Mouse (Mus musculus) layer of hippocampus, adult 18-20 months (tissue): ENCODE measurements around the gene Nrp1. TPM values are rescaled to one million over a fixed set of nuclear protein-coding genes. Genes with fewer than 3 reads are reported as not detected.
A peak's percentile ranks its signal among the peaks of the same experiment; 100 is the strongest.

Experiments used
- DNase-seq, 2 experiments: peaks; one replicate each; pipeline ENCODE4 v3.0.0; 2022; ENCODE audit warnings: low spot score in 2 of 2
- total RNA-seq, 2 experiments: library from RNA; stranded (reverse); gene quantifications; 2 replicates each; pipeline ENCODE4 v1.2.3; 2021

Nrp1 gene
- total RNA-seq, 2 experiments from 2014 or later: 90.2 to 91.4 TPM

DNA sequence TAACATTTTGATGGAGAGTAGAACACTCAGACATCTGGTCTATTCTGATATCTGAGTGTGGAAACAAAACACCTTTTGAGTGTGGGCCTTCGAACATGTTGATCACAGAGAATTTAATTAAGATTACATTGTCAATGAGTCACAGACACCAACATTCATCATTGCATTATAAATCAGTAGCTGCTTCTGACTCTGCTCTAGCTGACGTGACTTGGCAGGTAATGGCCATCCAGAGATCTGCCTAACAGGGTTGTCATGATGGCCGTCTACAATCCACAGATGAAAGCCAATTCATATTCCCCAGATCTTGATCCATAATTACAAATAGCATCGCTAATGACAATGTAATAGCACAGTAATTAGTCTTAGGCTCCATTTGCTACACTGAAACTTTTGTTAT lies 140.4 kb downstream of the Nrp1 start:
- no peak for DNase-seq

DNA sequence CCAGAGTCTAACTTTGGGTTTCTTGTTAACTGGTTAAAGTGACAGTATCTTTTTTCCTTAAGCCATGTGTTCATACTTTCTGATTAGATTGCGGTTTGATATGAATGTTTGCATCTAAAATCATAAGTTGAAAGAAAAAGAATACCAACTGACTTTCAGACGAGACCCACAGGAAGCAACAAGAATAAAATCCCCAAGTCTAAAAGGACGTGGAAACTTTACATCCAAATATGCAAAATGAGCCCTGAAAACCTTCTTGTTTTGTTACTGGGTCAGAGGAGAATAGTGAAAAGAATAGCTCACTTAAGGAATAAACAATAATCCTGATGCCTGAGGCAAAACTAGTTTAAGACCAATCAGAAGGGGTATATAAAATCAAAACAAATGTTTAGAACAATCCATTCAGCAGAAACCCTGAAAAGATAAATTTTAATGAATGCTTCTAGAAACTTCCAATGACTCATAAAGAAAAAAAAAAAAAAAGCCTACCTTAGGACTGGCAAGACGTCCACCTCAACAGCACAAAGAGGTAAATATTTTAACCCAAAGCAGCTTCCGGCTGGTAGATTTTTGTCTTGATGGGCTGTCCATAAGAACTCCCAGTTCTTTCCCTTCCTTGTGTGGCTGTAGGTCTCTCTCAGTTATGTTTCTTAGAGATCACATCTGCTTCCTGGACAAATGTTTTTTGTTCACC lies 145.9 kb downstream of the Nrp1 start:
- no peak for DNase-seq

DNA sequence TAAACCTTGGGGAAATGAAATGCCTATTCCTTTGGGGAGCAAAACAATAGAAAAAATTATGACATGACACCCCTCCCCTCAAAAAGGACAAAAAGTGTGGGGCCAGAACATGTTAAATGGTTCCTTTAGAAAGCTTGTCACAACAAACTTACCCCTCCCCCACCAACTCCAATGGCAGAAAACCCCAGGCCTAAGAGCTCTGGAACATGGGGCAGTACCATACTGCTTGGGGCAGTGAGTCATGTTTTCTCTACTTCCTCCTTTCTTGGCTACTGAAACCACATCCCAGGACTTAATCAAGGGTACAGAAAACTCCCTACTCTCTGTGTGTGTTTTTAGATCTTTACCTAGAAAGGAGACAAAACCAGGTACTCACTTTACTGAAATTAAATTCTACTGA lies 147.5 kb downstream of the Nrp1 start:
- DNase-seq: no peak

DNA sequence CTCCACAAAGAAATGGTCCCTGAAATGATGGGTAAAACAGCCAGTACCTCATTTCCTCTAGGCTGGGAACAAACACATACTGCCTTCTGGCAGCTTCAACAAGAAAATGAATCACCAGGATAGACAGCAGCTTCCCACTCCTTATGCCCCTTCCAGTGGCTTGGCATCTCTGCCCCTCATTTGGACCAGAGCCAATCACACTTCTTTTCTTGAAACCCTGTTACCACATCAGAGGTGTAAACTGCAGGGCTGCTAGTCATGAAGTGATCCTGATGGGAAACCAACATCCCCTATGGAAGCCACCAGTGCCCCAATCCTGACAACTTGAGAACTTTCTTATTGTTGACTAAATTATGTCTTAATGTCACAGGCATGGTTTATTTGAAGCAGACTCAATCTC lies 150.3 kb downstream of the Nrp1 start:
- DNase-seq: no peak

DNA sequence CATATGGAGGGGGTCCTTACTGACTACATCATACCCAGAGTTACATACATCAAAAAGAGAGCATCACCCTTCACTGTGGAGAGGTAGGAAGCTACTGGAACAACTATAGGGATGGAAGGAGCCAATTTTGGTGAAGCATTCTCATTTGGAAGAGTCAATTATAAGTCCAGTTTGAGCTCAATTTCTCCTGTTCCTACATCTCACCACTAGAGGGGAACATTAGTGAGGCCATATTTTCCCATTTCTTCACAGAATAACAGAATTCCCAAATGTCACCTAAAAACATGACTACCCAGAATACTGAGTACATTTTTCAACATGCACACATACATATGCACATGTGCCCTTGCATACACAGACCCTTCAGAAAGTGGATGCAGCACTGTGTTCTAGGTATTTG lies 152.6 kb downstream of the Nrp1 start:
- no peak for DNase-seq

DNA sequence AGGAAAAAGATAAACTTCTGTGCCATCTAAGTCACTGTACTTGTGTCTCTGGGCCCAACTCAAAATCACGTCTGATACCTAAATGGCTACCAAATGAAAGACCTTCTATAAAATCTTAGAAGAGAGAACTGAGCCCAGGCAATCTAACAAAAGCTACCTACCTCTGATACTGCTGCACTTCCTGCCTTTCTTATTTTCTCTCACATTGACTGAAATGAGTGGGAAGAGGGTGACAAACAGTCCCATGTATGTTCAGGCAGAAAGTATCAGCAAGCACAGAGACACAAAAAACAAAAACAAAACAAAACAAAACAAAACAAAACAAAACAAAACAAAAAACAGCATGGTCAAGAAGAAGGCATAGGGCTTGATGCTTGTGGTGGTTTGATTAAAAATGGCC lies 153.3 kb downstream of the Nrp1 start:
- DNase-seq: no peak

DNA sequence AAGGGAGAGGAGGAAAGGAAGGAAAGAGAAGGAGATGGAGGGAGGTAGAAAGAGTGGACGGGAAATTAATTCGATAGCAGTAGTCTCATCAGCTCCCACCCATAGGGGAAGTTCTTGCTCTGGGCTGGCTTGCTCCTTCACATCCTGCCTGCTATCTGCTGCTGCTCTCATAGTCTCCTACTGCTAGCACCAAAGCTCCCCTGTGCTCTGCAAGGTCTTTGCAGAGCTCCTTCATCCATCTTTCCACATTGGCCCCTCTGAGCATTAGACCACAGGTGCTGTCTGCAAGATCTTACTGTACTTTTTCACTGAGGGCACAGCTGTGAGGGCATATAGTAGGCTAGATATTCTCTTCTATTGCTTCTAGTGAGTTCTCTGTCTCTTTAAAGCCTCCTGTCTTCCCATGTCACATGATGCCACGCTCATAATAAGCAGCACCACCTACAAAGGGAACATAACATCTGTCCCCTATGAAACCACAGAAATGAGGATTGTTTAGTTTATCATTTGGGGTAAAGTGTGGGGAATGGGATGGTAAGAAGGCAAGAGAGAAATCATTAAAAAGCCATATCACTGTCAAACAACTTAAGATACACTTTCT lies 158.5 kb downstream of the Nrp1 start:
- no peak for DNase-seq

DNA sequence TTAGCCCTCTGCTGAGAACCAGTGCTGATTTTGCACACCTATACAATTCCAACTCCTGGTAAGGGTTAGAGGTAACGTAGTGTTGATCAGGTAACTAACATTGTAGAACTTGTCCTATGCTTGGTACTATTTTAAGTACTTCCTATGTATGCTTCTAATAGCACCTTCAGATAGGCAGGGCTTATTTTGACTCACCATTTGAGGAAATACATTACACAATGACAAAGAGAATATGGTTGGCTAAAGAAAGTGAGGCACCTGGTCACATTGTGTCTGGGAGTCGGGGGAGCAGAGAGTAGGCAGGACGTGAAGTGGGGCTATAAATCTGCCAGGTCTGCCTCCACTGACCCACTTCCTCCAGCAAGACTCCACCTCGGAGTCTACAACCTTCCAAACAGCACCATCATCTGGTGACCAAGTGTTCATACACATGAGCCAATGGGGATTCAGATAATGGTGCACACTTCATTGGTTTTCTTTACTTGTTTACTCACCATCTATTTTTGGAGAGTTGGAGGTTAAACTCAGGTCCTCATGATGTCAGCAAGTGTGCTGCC lies 159.2 kb downstream of the Nrp1 start:
- no peak for DNase-seq

DNA sequence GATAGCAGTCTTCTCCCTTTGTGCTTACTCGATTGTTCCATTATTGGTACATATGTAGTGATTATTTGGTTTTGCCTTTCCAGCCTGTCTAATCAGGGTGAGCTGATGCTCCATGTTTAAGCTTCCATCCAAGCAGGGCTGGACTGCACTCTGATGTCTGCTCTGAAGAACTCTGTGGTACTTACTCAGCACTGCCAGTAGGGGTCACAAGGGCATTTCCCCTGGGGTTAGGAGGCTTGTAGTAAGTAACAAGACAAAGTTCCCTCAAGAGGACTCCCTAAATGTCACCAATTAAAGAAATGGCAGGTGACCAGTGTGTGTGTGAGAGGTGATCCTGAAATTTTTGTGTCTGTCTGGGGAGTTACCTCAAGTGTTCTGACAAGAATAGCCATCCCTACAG lies 161.0 kb downstream of the Nrp1 start:
- no peak for DNase-seq

DNA sequence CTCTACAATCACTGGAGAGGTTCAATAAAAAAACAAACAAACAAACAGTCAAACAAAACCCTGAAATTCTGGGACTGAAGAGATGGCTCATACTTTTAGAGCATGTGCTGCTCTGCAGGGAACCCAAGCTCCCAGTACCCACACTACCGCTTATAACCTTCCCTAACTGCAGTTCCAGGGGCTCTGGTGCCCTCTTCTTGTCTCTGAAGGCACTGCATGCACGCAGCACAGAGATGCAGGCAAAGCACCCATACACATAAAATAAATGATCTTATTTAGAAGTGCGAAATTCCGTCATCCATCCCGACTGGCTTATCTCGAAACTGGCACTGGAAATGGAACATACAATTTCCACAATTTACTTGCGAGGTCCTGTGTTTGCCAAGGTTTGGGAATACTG lies 165.4 kb downstream of the Nrp1 start:
- DNase-seq: no peak

DNA sequence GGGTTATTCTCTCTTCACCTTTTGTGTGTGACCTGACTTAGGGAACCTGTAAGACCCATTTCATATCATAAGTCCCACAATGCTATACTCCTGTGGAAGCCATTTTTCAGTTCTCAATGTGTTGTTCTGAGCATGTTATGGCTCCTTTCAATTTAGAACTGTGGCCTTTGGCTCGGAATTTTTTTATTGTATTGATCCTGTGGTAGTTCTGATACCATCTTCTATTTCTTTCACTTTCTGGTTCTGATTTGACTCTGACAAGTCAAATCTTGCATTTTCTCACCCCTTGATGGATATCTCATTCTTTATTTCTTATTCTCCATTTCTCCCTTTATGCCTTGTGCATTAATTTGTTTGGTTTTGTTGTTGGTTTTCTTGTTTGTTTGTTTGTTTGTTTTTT lies 167.5 kb downstream of the Nrp1 start:
- DNase-seq: no peak

DNA sequence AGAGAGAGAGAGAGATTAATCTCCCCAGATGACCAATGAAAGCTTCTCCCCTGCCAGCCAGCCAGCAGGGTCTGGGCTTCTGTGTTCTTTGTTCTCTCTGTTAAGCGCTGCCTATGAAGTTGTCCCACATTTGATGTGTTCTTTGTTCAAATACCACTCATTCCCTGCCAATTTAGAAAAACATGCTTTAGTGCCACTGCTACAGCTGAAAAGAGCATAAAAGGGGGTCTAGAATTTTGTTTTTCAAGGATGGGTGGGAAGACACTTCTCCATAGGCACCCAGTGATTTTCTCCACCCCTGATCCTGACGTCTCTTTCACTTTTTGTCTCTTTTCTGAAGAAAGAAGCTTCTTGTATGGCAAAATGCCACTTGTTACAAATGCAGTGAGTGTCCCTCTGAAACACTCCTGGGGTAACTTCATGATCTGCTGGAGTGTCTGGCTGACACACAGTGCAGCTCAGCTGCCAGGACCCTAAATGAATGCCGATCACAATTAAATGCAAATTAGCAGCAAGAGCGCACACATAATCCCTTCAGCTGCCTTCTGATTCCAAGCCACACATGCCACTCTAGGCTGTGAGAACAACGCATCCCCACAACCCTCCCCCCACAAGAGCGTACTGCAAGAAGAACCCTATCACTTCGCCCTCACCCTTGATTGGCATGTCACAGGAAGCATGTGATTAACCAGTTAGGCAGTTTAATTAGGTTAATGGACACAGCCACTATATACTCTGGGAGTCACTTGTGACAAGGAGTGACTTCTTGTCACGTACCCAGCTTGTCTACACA lies 170.4 kb downstream of the Nrp1 start:
- DNase-seq: no peak

DNA sequence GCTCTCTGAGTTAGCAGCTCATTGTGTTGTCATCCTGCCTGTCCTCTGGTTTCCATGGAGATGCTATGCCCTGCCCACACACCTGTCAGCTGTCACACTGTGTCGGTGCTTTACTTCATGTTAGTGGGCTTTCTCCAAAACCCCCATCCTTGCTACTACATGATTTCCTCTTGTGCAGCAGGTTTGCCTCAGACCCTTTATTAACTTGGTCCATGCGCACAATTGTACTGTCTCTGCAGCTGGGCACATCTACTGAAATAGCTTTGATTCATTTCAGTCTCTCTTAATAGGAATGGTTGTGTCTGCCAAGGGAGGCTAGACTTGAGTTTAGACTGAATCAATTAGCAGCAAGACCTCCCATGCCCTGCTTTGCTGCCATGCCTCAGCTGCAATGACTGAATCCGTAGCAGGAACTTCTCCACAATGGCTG lies 176.1 kb downstream of the Nrp1 start:
- peak; percentile 22 to 45 for DNase-seq

DNA sequence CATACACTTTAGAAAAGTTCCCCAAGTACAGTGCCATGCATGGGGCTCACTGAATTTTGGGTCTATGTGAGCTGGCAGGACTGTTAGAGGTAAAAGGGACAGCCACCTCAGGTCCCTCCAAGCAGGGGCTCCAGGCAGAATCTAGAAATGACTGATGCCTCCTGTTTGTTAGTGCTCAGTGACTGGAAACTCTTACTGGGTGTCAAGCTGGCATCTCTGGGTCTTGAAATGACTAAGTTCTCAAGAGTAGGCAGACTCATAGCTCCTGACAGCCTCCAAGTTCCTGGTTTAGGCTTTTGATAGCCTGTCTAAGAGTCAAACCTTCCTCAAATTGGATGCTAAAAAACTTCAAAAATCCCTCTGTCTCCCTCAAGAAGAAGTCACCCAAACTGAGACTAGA lies 177.3 kb downstream of the Nrp1 start:
- no peak for DNase-seq

DNA sequence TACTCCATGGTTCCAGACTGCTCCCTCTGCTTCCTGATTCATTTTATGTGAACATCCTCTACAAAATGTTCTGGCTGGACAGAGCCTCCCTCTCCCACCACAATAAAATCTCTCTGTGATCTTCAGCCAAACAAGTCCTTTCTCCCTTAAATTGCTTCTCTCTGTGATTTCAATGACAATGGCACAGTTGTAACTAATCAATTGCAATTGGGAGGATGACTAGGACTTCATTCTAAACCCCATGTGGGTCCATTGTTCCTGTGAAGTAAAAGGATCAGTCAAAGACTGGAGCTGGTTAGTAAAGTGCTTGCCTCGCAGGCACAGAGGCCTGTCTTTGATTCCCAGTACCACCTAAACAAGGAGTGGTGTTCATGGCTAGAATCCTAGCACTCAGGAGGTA lies 180.0 kb downstream of the Nrp1 start:
- DNase-seq: no peak

DNA sequence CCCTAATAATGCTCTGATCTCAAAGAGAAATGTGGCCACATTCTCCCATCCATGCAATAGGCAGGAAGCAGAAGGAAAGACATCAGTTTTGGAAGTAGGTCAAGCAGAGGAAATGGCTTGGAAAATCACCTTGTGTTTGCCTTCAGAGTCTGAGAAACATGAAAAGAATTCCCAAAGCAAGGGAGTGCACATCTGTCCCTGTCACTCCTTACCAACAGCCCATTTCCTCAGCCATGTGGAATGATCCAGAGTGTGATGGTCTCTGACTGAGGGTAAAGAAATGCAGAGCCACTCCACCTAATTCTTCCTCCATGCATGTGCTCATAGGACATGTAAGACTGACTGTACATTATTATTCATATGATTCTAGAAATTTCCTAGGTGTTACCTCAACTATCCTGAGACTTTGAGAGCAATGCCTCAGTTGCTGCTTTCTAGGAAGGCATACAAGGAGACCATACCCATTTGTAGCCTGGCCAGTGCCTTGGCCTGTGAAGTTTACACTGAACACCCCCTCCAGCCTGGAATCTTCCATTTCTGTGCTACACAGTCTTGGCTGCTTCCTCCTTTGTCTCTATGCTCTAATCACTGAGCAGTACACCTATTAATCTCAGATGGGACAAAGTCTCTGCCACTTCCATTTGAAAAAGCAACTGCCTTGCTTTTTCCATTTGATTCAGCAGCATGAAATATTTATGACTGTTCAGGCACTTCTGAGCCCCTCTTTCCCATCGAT lies 183.1 kb downstream of the Nrp1 start:
- no peak for DNase-seq

DNA sequence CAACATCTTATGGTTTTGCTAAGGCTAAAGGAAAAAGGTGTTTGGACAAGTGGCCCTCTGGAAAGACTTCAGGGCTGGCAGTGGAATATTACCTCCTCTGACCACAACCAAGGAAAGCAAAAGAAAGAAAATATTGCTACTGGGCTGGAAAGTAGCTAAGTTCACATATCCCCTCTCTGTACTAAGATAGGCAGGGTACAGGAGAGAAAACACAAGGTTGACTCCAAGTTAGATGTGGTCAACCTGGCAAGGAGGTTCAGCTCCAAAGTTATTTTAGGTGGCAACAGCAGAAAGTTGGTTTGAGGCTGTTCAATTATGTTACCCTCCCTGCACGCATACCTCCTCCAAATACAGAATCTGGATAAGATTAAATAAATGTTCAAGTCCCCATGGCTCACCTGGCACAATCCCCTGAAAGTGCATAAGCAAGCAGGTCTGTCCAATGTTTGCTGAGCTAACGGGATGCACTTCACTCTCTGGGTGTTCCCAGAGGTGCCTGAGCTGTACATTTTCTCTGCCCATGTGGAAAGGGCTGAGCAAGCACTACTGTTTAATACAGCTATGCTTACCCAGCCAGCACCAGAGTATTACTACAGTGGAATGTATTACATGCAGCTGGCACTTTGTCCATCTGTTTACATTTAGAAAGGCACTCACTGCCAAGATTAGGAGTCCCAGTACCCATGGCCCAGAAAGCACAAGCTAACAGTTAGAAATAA lies 185.9 kb downstream of the Nrp1 start:
- DNase-seq: no peak

DNA sequence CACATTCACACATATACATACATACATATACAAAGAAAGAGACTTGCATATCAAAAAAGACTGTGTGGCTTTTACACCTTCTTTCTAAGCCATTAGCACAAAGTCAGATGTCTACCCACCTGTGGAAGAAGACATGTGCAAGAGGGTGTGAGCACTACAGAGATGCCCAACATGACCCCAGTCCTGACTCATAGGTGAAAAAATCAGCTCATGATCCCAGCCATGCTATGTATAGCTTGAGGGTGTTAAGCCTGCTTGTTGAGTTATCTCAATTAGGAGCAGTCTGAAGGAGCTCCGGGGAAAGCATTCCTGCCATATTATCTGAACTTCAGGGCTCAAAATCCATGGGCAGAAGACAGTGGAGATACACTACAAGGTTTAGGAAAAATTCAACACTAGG lies 187.9 kb downstream of the Nrp1 start:
- DNase-seq: no peak

DNA sequence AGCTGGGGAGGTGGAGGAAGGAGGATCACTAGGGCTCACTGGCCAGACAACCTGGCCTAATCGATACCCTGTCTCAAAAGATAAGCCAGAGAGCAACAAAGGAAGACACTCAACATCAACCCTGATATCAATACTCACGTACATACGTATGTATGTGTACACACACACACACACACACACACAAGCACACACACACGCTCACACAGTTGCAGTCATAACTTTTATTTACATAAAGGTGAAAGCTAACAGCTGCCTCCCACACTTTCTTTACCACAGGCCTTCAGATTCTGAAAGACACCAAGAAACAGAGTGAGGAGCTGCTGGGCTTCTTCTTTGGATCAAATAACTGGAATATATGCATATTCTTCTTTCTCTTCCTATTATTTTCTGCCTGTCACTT lies 189.0 kb downstream of the Nrp1 start:
- DNase-seq: no peak

DNA sequence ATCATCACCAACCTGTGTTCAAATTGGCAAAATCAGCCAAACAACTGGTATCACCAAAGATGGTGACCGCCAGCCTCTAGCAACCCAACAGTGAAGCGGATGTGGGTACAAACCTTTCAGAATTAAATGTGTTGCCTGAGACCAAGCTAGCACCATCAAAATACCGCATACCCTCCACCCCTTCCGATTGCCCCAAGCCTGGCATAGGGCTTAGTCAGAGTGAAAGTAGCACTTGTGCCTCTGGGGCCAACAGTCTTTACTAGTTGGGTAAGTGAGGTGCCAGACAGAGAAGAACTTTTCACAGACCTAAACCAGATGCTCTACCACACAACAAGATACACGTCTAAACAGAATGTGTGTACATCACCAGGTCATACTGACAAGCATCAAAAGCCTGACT lies 191.3 kb downstream of the Nrp1 start:
- no peak for DNase-seq
